Mouse (Mus musculus) CH12.LX (cell line): ENCODE data around the gene Babam2. TPM values are rescaled to one million over a fixed set of nuclear protein-coding genes. Genes with fewer than 3 reads are reported as not detected.

Experiments used
- DNase-seq: peaks from one replicate; pipeline ENCODE4 v3.0.0-alpha.2; 2013; ENCODE audit errors: extremely low read depth
- H3K27ac ChIP-seq: 2 replicates; pipeline ENCODE4 v1.5.1; 2012; ENCODE audit warnings: low read depth, mild to moderate bottlenecking, control low read depth, moderate library complexity; ENCODE audit not compliant: insufficient read depth
- H3K27me3 ChIP-seq: replicated peaks from 2 replicates; pipeline ENCODE3; 2012; ENCODE audit warnings: inconsistent platforms
- H3K36me3 ChIP-seq, 2 experiments: replicated peaks in 1 of 2; 2 replicates each; pipeline versions ENCODE3 to v1.6.1; 2012; ENCODE audit warnings: inconsistent platforms in 1 of 2, low read length in 1 of 2, mild to moderate bottlenecking in 1 of 2, mixed read lengths in 1 of 2, moderate library complexity in 1 of 2; ENCODE audit not compliant: control insufficient read depth in 1 of 2, insufficient read depth in 1 of 2
- H3K4me1 ChIP-seq, 2 experiments: 2 replicates each; pipeline ENCODE4 v1.6.1; 2012; ENCODE audit warnings: inconsistent platforms in 1 of 2, moderate library complexity in 1 of 2; ENCODE audit not compliant: insufficient read depth in 2 of 2, control insufficient read depth in 1 of 2
- H3K4me2 ChIP-seq: 2 replicates; pipeline ENCODE4 v1.6.1; 2012; ENCODE audit warnings: low read depth, mild to moderate bottlenecking, control low read depth; ENCODE audit not compliant: poor library complexity, insufficient read depth, severe bottlenecking
- H3K4me3 ChIP-seq, 3 experiments: fragments of 150-350 bp in 1 of 3; sonication (generic) in 1 of 3; replicated peaks in 1 of 3; 2 replicates each; pipeline versions ENCODE3 to v1.5.1; 2011 to 2012; ENCODE audit warnings: low read depth in 2 of 3, low read length in 2 of 3, mild to moderate bottlenecking in 2 of 3, moderate library complexity in 2 of 3, control low read depth in 1 of 3, improper control_type of control experiment in 1 of 3, inconsistent platforms in 1 of 3, mixed read lengths in 1 of 3; ENCODE audit not compliant: poor library complexity in 1 of 3
- H3K79me2 ChIP-seq: replicated peaks from 2 replicates; pipeline ENCODE4 v1.6.1; 2012; ENCODE audit warnings: mild to moderate bottlenecking, moderate library complexity; ENCODE audit not compliant: control insufficient read depth, poor library complexity, insufficient read depth, severe bottlenecking; ENCODE audit errors: extremely low read depth
- H3K9ac ChIP-seq: 2 replicates; pipeline ENCODE4 v1.6.1; 2012; ENCODE audit warnings: low read depth, mild to moderate bottlenecking, control low read depth, moderate library complexity; ENCODE audit not compliant: insufficient read depth
- H3K9me3 ChIP-seq: replicated peaks from 2 replicates; pipeline ENCODE3; 2012; ENCODE audit warnings: low read length, inconsistent platforms, mixed read lengths
- BHLHE40 ChIP-seq: IDR thresholded peaks from 2 replicates; pipeline ENCODE4 v1.6.1; 2011; ENCODE audit warnings: mild to moderate bottlenecking, low read depth, low read length, improper control_type of control experiment
- ELF1 ChIP-seq: IDR thresholded peaks from 2 replicates; pipeline ENCODE4 v1.6.1; 2014; ENCODE audit warnings: low read depth, mild to moderate bottlenecking, inconsistent platforms, low read length, improper control_type of control experiment
- HCFC1 ChIP-seq: IDR thresholded peaks from 2 replicates; pipeline ENCODE4 v1.6.1; 2012; ENCODE audit warnings: low read depth, mild to moderate bottlenecking, inconsistent platforms, low read length, improper control_type of control experiment
- IRF4 ChIP-seq: IDR thresholded peaks from 2 replicates; pipeline ENCODE4 v1.6.1; 2014; ENCODE audit warnings: low read depth, mild to moderate bottlenecking, inconsistent platforms, low read length, improper control_type of control experiment
- JUND ChIP-seq: conservative IDR thresholded peaks from 2 replicates; pipeline ENCODE4 v1.6.1; 2011; ENCODE audit warnings: low read depth, low read length, improper control_type of control experiment
- KAT2A ChIP-seq: IDR thresholded peaks from 2 replicates; pipeline ENCODE4 v1.6.1; 2012; ENCODE audit warnings: low read length, improper control_type of control experiment, inconsistent platforms; ENCODE audit not compliant: insufficient replicate concordance
- MAX ChIP-seq: IDR thresholded peaks from 2 replicates; pipeline ENCODE4 v1.6.1; 2011; ENCODE audit warnings: low read length, improper control_type of control experiment
- MXI1 ChIP-seq: IDR thresholded peaks from 2 replicates; pipeline ENCODE4 v1.6.1; 2011; ENCODE audit warnings: mild to moderate bottlenecking, low read depth, low read length, improper control_type of control experiment
- MYC ChIP-seq: IDR thresholded peaks from 2 replicates; pipeline ENCODE4 v1.6.1; 2011; ENCODE audit warnings: low read depth, mild to moderate bottlenecking, improper control_type of control experiment, low read length
- RCOR1 ChIP-seq: conservative IDR thresholded peaks from 2 replicates; pipeline ENCODE4 v1.6.1; 2012; ENCODE audit warnings: low read depth, mild to moderate bottlenecking, inconsistent platforms, low read length, improper control_type of control experiment
- SMC3 ChIP-seq: IDR thresholded peaks from 2 replicates; pipeline ENCODE4 v1.6.1; 2011; ENCODE audit warnings: low read depth, low read length, improper control_type of control experiment
- USF2 ChIP-seq: conservative IDR thresholded peaks from 2 replicates; pipeline ENCODE4 v1.6.1; 2011; ENCODE audit warnings: low read depth, low read length, improper control_type of control experiment
- ZNF384 ChIP-seq: IDR thresholded peaks from 2 replicates; pipeline ENCODE4 v1.6.1; 2012; ENCODE audit warnings: low read depth, low read length, improper control_type of control experiment, inconsistent platforms
- dilution Hi-C: fragments of 300-500 bp; cut with MboI; formaldehyde crosslinking; loops from 2 replicates; pipeline ENCODE4 v1.14.3; 2020; ENCODE audit warnings: low sequenced_read_pairs; ENCODE audit not compliant: extremely low pct_unique_long_range_greater_than_20kb, extremely low pct_ligation_motif_present
- in situ Hi-C: fragments of 300-500 bp; cut with MboI; formaldehyde crosslinking; loops from 3 replicates; pipeline ENCODE4 v1.14.3; 2019; ENCODE audit warnings: low sequenced_read_pairs, low pct_ligation_motif_present, low pct_unique_long_range_greater_than_20kb, mixed read lengths
- polyA plus RNA-seq: library from polyadenylated mRNA; unstranded; fragments of >175 nt; gene quantifications from 2 replicates; pipeline ENCODE4 v1.2.1, GENCODE M21; 2012; ENCODE audit warnings: low read depth; ENCODE audit not compliant: insufficient read length
- total RNA-seq, 2 experiments: library from RNA; depleted of rRNA; stranded (reverse); fragments of 300-350 nt in 1 of 2; fragments of >200 nt in 1 of 2; gene quantifications; 2 replicates each; pipeline ENCODE4 v1.2.3; 2012 to 2014

Babam2 gene
- total and polyA plus RNA-seq, 3 experiments = 38.2 to 78.0 (median 39.8) TPM

GRCm38 (mm10) chr5:31860426-31860825 lies 162.9 kb downstream of the Babam2 start:
- DNase-seq = peak; percentile 9
- Histone ChIP-seq H3K36me3 (peaks cover 0 to 3% of the 10 kb centered on the region in 2 experiments), H3K27ac (no peak overlapping the region), H3K4me1 (peaks cover 4 to 18% of the 10 kb centered on the region in 2 experiments; a peak in 3 of 4 replicates), H3K27me3 (no peaks in the 10 kb centered on the region), H3K9ac (no peak overlapping the region), H3K4me2 (no peak overlapping the region; the same call in 1 of the 2 replicates), H3K4me3 (no peak overlapping the region), H3K79me2 (no peaks in the 10 kb centered on the region), H3K9me3 (no peaks in the 10 kb centered on the region)
- dilution Hi-C loops = no loop called here
- TF ChIP-seq MYC (no peak), HCFC1 (no peak), MAX (no peak), BHLHE40 (no peak), ELF1 (no peak)
- in situ Hi-C loops = no loop called here

GRCm38 (mm10) chr5:31860831-31861624 lies 163.5 kb downstream of the Babam2 start:
- no peak overlapping the region for H3K9ac ChIP-seq
- peaks cover 0 to 3% of the 10 kb centered on the region in 2 experiments for H3K36me3 ChIP-seq
- DNase-seq = no peak
- H3K4me2 ChIP-seq = no peak overlapping the region
- dilution Hi-C loops (no loop called here), in situ Hi-C loops (no loop called here)
- H3K27me3 ChIP-seq = no peaks in the 10 kb centered on the region
- H3K9me3 ChIP-seq = no peaks in the 10 kb centered on the region
- H3K27ac ChIP-seq = no peak overlapping the region
- peaks cover 4 to 18% of the 10 kb centered on the region in 2 experiments; a peak in 3 of 4 replicates for H3K4me1 ChIP-seq
- TF ChIP-seq RCOR1 (no peak), KAT2A (no peak), IRF4 (no peak), USF2 (no peak), SMC3 (no peak)
- no peaks in the 10 kb centered on the region for H3K79me2 ChIP-seq
- no peak overlapping the region for H3K4me3 ChIP-seq

GRCm38 (mm10) chr5:31862753-31863468 lies 165.4 kb downstream of the Babam2 start:
- Histone ChIP-seq H3K27ac (no peak overlapping the region), H3K79me2 (no peaks in the 10 kb centered on the region), H3K36me3 (peaks cover 0 to 3% of the 10 kb centered on the region in 2 experiments), H3K4me1 (peaks cover 4 to 18% of the 10 kb centered on the region in 2 experiments; a peak in 3 of 4 replicates), H3K4me2 (no peak overlapping the region), H3K9me3 (no peaks in the 10 kb centered on the region), H3K9ac (no peak overlapping the region), H3K27me3 (no peaks in the 10 kb centered on the region), H3K4me3 (no peak overlapping the region)
- dilution Hi-C loops (no loop called here), in situ Hi-C loops (no loop called here)
- TF ChIP-seq ZNF384 (no peak), MXI1 (no peak), JUND (no peak)
- DNase-seq = no peak
